In genomic region chr12:12821473-12821872, GRCm38 (mm10) we compare ENCODE assay signal across 21 mouse cellular contexts.
DNase-seq lines count a peak whose midpoint lies in the region; ATAC-seq lines count a peak whose summit lies in the region.
"Had no signal": no experiment of that assay in that cellular context is flagged by ENCODE, and none has a peak within 500 bp of the region (broad histone marks: within the 10 kb centered on the region; RNA-seq: fewer than 3 reads in every experiment).

No protein-coding gene starts in this region.

- no peaks in the 10 kb centered on the region for H3K36me3 ChIP-seq in forebrain, embryonic 10.5 days (replicated peaks)
- H3K36me3 ChIP-seq in forebrain, embryonic 13.5 days (ENCODE audit: poor library complexity, severe bottlenecking), result no peaks in the 10 kb centered on the region
- H3K36me3 ChIP-seq in megakaryocyte, embryonic 14.5 days (replicated peaks; ENCODE audit: low read length), result no peaks in the 10 kb centered on the region
- no peaks in the 10 kb centered on the region for H3K36me3 ChIP-seq in splenic B cell, adult 2 months (ENCODE audit: control insufficient read depth, insufficient read depth, low read length, poor library complexity, severe bottlenecking)
- H3K36me3 ChIP-seq: heart, embryonic 15.5 days; hindbrain, embryonic 15.5 days; limb, embryonic 10.5 days; liver, embryonic 12.5 days; midbrain, embryonic 12.5 days had no signal

- no peak overlapping the region for H3K9ac ChIP-seq in forebrain, embryonic 13.5 days
- H3K9ac ChIP-seq: heart, embryonic 15.5 days; hindbrain, embryonic 15.5 days; liver, embryonic 12.5 days; midbrain, embryonic 12.5 days had no signal

- no peak overlapping the region for H3K4me3 ChIP-seq in forebrain, embryonic 10.5 days
- H3K4me3 ChIP-seq in forebrain, embryonic 13.5 days, result no peak overlapping the region
- peak overlapping the region; percentile 42 for H3K4me3 ChIP-seq in megakaryocyte, embryonic 14.5 days (replicated peaks)
- H3K4me3 ChIP-seq: heart, embryonic 15.5 days; hindbrain, embryonic 15.5 days; limb, embryonic 10.5 days; liver, embryonic 12.5 days; midbrain, embryonic 12.5 days had no signal

- H3K4me1 ChIP-seq in forebrain, embryonic 10.5 days, result peaks cover 12% of the 10 kb centered on the region; the same call in 1 of the 2 replicates
- no peaks in the 10 kb centered on the region for H3K4me1 ChIP-seq in forebrain, embryonic 13.5 days
- peaks cover 27% of the 10 kb centered on the region for H3K4me1 ChIP-seq in megakaryocyte, embryonic 14.5 days
- H3K4me1 ChIP-seq: hindbrain, embryonic 15.5 days; limb, embryonic 10.5 days; liver, embryonic 12.5 days had no signal

- 72% methylated on average over 7 of the region's 7 CpGs for WGBS in forebrain, embryonic 10.5 days
- WGBS in forebrain, embryonic 13.5 days, result 72% methylated on average over 7 of the region's 7 CpGs

- no peak for DNase-seq in forebrain, embryonic 10.5 days (ENCODE audit: extremely low spot score, low spot score)
- peak; percentile 0 for DNase-seq in splenic B cell, adult 2 months (ENCODE audit: low read depth, low spot score)
- DNase-seq in adrenal gland, postnatal 14 days, result no peak
- no peak for DNase-seq in heart, adult 11 months
- no peak for DNase-seq in layer of hippocampus, adult 8-10 months (ENCODE audit: low spot score in 2 of 2)
- DNase-seq: cerebellum, adult 18-20 months; gastrocnemius, postnatal 36 days; kidney, adult 8-10 months; kidney, postnatal 4 days; layer of hippocampus, postnatal 36 days; right cerebral cortex, adult 18-20 months; spleen, adult 18-20 months had no signal

- H3K27ac ChIP-seq in forebrain, embryonic 10.5 days, result peak overlapping the region; percentile 6; the same call in 1 of the 2 replicates
- H3K27ac ChIP-seq in forebrain, embryonic 13.5 days, result no peak overlapping the region
- H3K27ac ChIP-seq: heart, embryonic 15.5 days; hindbrain, embryonic 15.5 days; limb, embryonic 10.5 days; liver, embryonic 12.5 days; midbrain, embryonic 12.5 days had no signal

- H3K9me3 ChIP-seq in forebrain, embryonic 10.5 days, result no peaks in the 10 kb centered on the region
- no peaks in the 10 kb centered on the region for H3K9me3 ChIP-seq in forebrain, embryonic 13.5 days (replicated peaks)
- H3K9me3 ChIP-seq in megakaryocyte, embryonic 14.5 days, result no peaks in the 10 kb centered on the region
- H3K9me3 ChIP-seq: heart, embryonic 15.5 days; hindbrain, embryonic 15.5 days; limb, embryonic 10.5 days; liver, embryonic 12.5 days; midbrain, embryonic 12.5 days had no signal

- H3K27me3 ChIP-seq in forebrain, embryonic 10.5 days (ENCODE audit: poor library complexity, severe bottlenecking), result peaks cover 14% of the 10 kb centered on the region; the same call in 1 of the 2 replicates
- H3K27me3 ChIP-seq in forebrain, embryonic 13.5 days, result no peaks in the 10 kb centered on the region
- peaks cover 27% of the 10 kb centered on the region for H3K27me3 ChIP-seq in megakaryocyte, embryonic 14.5 days (replicated peaks)
- no peaks in the 10 kb centered on the region for H3K27me3 ChIP-seq in splenic B cell, adult 2 months (ENCODE audit: control insufficient read depth, insufficient read depth, low read length, poor library complexity, severe bottlenecking)
- H3K27me3 ChIP-seq: heart, embryonic 15.5 days; hindbrain, embryonic 15.5 days; liver, embryonic 12.5 days; midbrain, embryonic 12.5 days had no signal

- no peak overlapping the region for H3K4me2 ChIP-seq in forebrain, embryonic 13.5 days
- H3K4me2 ChIP-seq: heart, embryonic 15.5 days; hindbrain, embryonic 15.5 days; liver, embryonic 12.5 days; midbrain, embryonic 12.5 days had no signal

- ATAC-seq in forebrain, embryonic 13.5 days, result no peak
- ATAC-seq in megakaryocyte, adult 5-6 weeks (ENCODE audit: poor library complexity, severe bottlenecking), result no peak
- ATAC-seq: liver, embryonic 12.5 days; lung, postnatal 0 days had no signal
